Mouse (Mus musculus): ENCODE measurements around the gene Mier2.

The Mier2 gene

GRCm38 (mm10) chr10:79574796-79575195 is 19.8 kb upstream of the Mier2 start:
- no peak for DNase-seq (ENCODE audit: low spot score in 2 of 2)

- DNase-seq (ENCODE audit: low spot score in 2 of 2), result no peak
These were observed 19.4 kb upstream of the Mier2 start for GRCm38 (mm10) chr10:79574350-79574749.

GRCm38 (mm10) chr10:79573611-79574010 is 18.6 kb upstream of the Mier2 start:
- DNase-seq (ENCODE audit: low spot score in 2 of 2), result no peak

- no peak for DNase-seq (ENCODE audit: low spot score in 2 of 2)
These were observed 16.3 kb upstream of the Mier2 start for GRCm38 (mm10) chr10:79571314-79571713.

- DNase-seq (ENCODE audit: low spot score in 2 of 2), result no peak
These were observed 14.9 kb upstream of the Mier2 start for GRCm38 (mm10) chr10:79569921-79570320.

- no peak for DNase-seq (ENCODE audit: low spot score in 2 of 2)
These were observed 4.7 kb upstream of the Mier2 start for GRCm38 (mm10) chr10:79559716-79560115.

GRCm38 (mm10) chr10:79557496-79557895 is 2.5 kb upstream of the Mier2 start:
- no peak for DNase-seq (ENCODE audit: low spot score in 2 of 2)

GRCm38 (mm10) chr10:79556951-79557350 is 2.0 kb upstream of the Mier2 start:
- no peak for DNase-seq (ENCODE audit: low spot score in 2 of 2)

- DNase-seq (ENCODE audit: low spot score in 2 of 2), result no peak
These were observed 282 bp upstream of the Mier2 start for GRCm38 (mm10) chr10:79555238-79555724.

- no peak for DNase-seq (ENCODE audit: low spot score in 2 of 2)
These were observed 1.3 kb downstream of the Mier2 start for GRCm38 (mm10) chr10:79553691-79554090.

GRCm38 (mm10) chr10:79553176-79553575 is 1.8 kb downstream of the Mier2 start:
- DNase-seq (ENCODE audit: low spot score in 2 of 2), result no peak

GRCm38 (mm10) chr10:79552531-79552930 is 2.5 kb downstream of the Mier2 start:
- no peak for DNase-seq (ENCODE audit: low spot score in 2 of 2)

- peak in 1 of 2 experiments; percentile 6 for DNase-seq (ENCODE audit: low spot score in 2 of 2)
These were observed 4.6 kb downstream of the Mier2 start for GRCm38 (mm10) chr10:79550366-79550765.

GRCm38 (mm10) chr10:79548971-79549723 is 5.9 kb downstream of the Mier2 start:
- DNase-seq (ENCODE audit: low spot score in 2 of 2), result no peak

GRCm38 (mm10) chr10:79548546-79548945 is 6.5 kb downstream of the Mier2 start:
- DNase-seq (ENCODE audit: low spot score in 2 of 2), result no peak

GRCm38 (mm10) chr10:79547148-79547675 is 7.8 kb downstream of the Mier2 start:
- no peak for DNase-seq (ENCODE audit: low spot score in 2 of 2)

GRCm38 (mm10) chr10:79546483-79546882 is 8.5 kb downstream of the Mier2 start:
- DNase-seq (ENCODE audit: low spot score in 2 of 2), result no peak

GRCm38 (mm10) chr10:79545891-79546290 is 9.1 kb downstream of the Mier2 start:
- no peak for DNase-seq (ENCODE audit: low spot score in 2 of 2)

GRCm38 (mm10) chr10:79544631-79545030 is 10.4 kb downstream of the Mier2 start:
- no peak for DNase-seq (ENCODE audit: low spot score in 2 of 2)

GRCm38 (mm10) chr10:79543884-79544597 is 11.0 kb downstream of the Mier2 start:
- DNase-seq (ENCODE audit: low spot score in 2 of 2), result no peak

GRCm38 (mm10) chr10:79542171-79542570 is 12.8 kb downstream of the Mier2 start:
- DNase-seq (ENCODE audit: low spot score in 2 of 2), result no peak

- no peak for DNase-seq (ENCODE audit: low spot score in 2 of 2)
These were observed 13.5 kb downstream of the Mier2 start for GRCm38 (mm10) chr10:79541522-79541921.

GRCm38 (mm10) chr10:79540746-79541145 is 14.3 kb downstream of the Mier2 start:
- DNase-seq (ENCODE audit: low spot score in 2 of 2), result no peak
